Mouse (Mus musculus) stomach, embryonic 16.5 days (tissue): ENCODE measurements around the gene Dpf2. TPM values are rescaled to one million over a fixed set of nuclear protein-coding genes. Genes with fewer than 3 reads are reported as not detected.

Experiments
- ATAC-seq: fragments of 200-750 bp; cut with Nextera tagmentation; 2 replicates; pipeline ENCODE4 v1.8.0; 2017; ENCODE audit warnings: moderate number of reproducible peaks, moderate TSS enrichment; ENCODE audit not compliant: insufficient read depth, low FRiP score
- H3K27ac ChIP-seq: fragments of 300-500 bp; sonication (generic); 2 replicates; pipeline ENCODE4 v1.5.1; 2014; ENCODE audit warnings: low read length
- H3K27me3 ChIP-seq: fragments of 300-500 bp; sonication (generic); 2 replicates; pipeline ENCODE4 v1.6.1; 2014; ENCODE audit warnings: low read length, control low read depth, mixed read lengths; ENCODE audit not compliant: control insufficient read depth, insufficient read depth
- H3K36me3 ChIP-seq: fragments of 300-500 bp; sonication (generic); 2 replicates; pipeline ENCODE4 v1.6.1; 2014; ENCODE audit warnings: low read length; ENCODE audit not compliant: control insufficient read depth, insufficient read depth
- H3K4me1 ChIP-seq: fragments of 300-500 bp; sonication (generic); 2 replicates; pipeline ENCODE4 v1.6.1; 2014; ENCODE audit warnings: low read length, control low read depth, mixed read lengths; ENCODE audit not compliant: control insufficient read depth, insufficient read depth
- H3K4me2 ChIP-seq: fragments of 300-500 bp; sonication (generic); 2 replicates; pipeline ENCODE4 v1.6.1; 2014; ENCODE audit warnings: low read depth, low read length, mixed read lengths
- H3K4me3 ChIP-seq: fragments of 300-500 bp; sonication (generic); replicated peaks from 2 replicates; pipeline ENCODE4 v1.5.1; 2014; ENCODE audit warnings: mild to moderate bottlenecking, low read length
- H3K9ac ChIP-seq: fragments of 300-500 bp; sonication (generic); 2 replicates; pipeline ENCODE4 v1.6.1; 2014; ENCODE audit warnings: low read length
- H3K9me3 ChIP-seq: fragments of 300-500 bp; sonication (generic); replicated peaks from 2 replicates; pipeline ENCODE4 v1.6.1; 2016; ENCODE audit warnings: low read length, control low read depth; ENCODE audit not compliant: control insufficient read depth
- WGBS: fragments of 180-500 bp; shearing (Covaris S2); extraction: QIAGEN DNeasy Blood & Tissue Kit; methylation state at CpG from one replicate; pipeline ENCODE4 v1.1.7; 2014; 5-methylcytosine and 5-hydroxymethylcytosine counted together
- polyA plus RNA-seq: library from polyadenylated mRNA; unstranded; fragments of >200 nt; fragmentation: Nextera tagmentation; extraction: Ambion mirVana; gene quantifications from 2 replicates; pipeline ENCODE4 v1.2.1, GENCODE M21; 2015

The Dpf2 gene
- polyA plus RNA-seq, 1 experiment from 2014 or later, result 117 TPM

- H3K4me1 ChIP-seq, result peaks cover 59% of the 10 kb centered on the region
- peak overlapping the region; percentile 80 for H3K4me2 ChIP-seq
- H3K27me3 ChIP-seq, result no peaks in the 10 kb centered on the region
- H3K4me3 ChIP-seq, result peak overlapping the region; percentile 2; the same call in 1 of the 2 replicates
- peak overlapping the region; percentile 76; the same call in 1 of the 2 replicates for H3K9ac ChIP-seq
- H3K9me3 ChIP-seq, result no peaks in the 10 kb centered on the region
- WGBS, result 22% methylated on average over 11 of the region's 11 CpGs
- ATAC-seq, result peak; percentile 30; the same call in 1 of the 2 replicates
- H3K36me3 ChIP-seq, result no peaks in the 10 kb centered on the region
- peak overlapping the region; percentile 100 for H3K27ac ChIP-seq
Measured at GRCm38 (mm10) chr19:5849843-5850527, 62.8 kb downstream of the Dpf2 start.

- peaks cover 63% of the 10 kb centered on the region for H3K4me1 ChIP-seq
- H3K4me2 ChIP-seq, result peak overlapping the region; percentile 80
- no peaks in the 10 kb centered on the region for H3K9me3 ChIP-seq
- no peaks in the 10 kb centered on the region for H3K27me3 ChIP-seq
- 29% methylated on average over 13 of the region's 13 CpGs for WGBS
- peak overlapping the region; percentile 100 for H3K27ac ChIP-seq
- peak overlapping the region; percentile 32 for H3K4me3 ChIP-seq
- H3K9ac ChIP-seq, result peak overlapping the region; percentile 76
- ATAC-seq, result no peak
- H3K36me3 ChIP-seq, result no peaks in the 10 kb centered on the region
Measured at GRCm38 (mm10) chr19:5848826-5849672, 63.8 kb downstream of the Dpf2 start.

- no peaks in the 10 kb centered on the region for H3K27me3 ChIP-seq
- peak overlapping the region; percentile 76 for H3K9ac ChIP-seq
- H3K4me3 ChIP-seq, result peak overlapping the region; percentile 32
- ATAC-seq, result no peak
- WGBS, result 27% methylated on average over 14 of the region's 14 CpGs
- H3K4me2 ChIP-seq, result peak overlapping the region; percentile 80
- H3K4me1 ChIP-seq, result peaks cover 65% of the 10 kb centered on the region
- H3K9me3 ChIP-seq, result no peaks in the 10 kb centered on the region
- peak overlapping the region; percentile 100 for H3K27ac ChIP-seq
- H3K36me3 ChIP-seq, result no peaks in the 10 kb centered on the region
Measured at GRCm38 (mm10) chr19:5848032-5848825, 64.6 kb downstream of the Dpf2 start.

- Histone ChIP-seq H3K9me3 (no peaks in the 10 kb centered on the region), H3K4me2 (peak overlapping the region; percentile 80), H3K4me3 (peak overlapping the region; percentile 51), H3K27me3 (no peaks in the 10 kb centered on the region), H3K9ac (peak overlapping the region; percentile 76), H3K36me3 (no peaks in the 10 kb centered on the region), H3K27ac (peak overlapping the region; percentile 100), H3K4me1 (peaks cover 71% of the 10 kb centered on the region)
- ATAC-seq, result no peak
- WGBS, result 49% methylated on average over 4 of the region's 4 CpGs
Measured at GRCm38 (mm10) chr19:5847306-5847796, 65.5 kb downstream of the Dpf2 start.

- 5% methylated on average over 16 of the region's 16 CpGs for WGBS
- Histone ChIP-seq H3K9me3 (no peaks in the 10 kb centered on the region), H3K9ac (peak overlapping the region; percentile 76), H3K4me2 (peak overlapping the region; percentile 80), H3K27me3 (no peaks in the 10 kb centered on the region), H3K4me1 (peaks cover 71% of the 10 kb centered on the region), H3K36me3 (no peaks in the 10 kb centered on the region), H3K4me3 (peak overlapping the region; percentile 51), H3K27ac (peak overlapping the region; percentile 100)
- peak; percentile 88 for ATAC-seq
Measured at GRCm38 (mm10) chr19:5846557-5847305, 66.1 kb downstream of the Dpf2 start.

Other genes with a start within 250 kb of the Dpf2 start
- gene Sipa1, start 249.3 kb downstream of the Dpf2 start, polyA plus RNA-seq, result 17.3 and 18.1 TPM in 2 replicates
- 20.0 and 20.2 TPM in 2 replicates for gene Map3k11, start 224.3 kb downstream of the Dpf2 start, polyA plus RNA-seq
- 17.2 and 17.4 TPM in 2 replicates for gene Pcnx3, start 224.1 kb downstream of the Dpf2 start, polyA plus RNA-seq
- gene Kcnk7, start 208.6 kb downstream of the Dpf2 start, polyA plus RNA-seq, result 2.0 and 2.2 TPM in 2 replicates
- gene Ehbp1l1, start 186.7 kb downstream of the Dpf2 start, polyA plus RNA-seq, result 51.2 and 63.2 TPM in 2 replicates
- gene Fam89b, start 183.4 kb downstream of the Dpf2 start, polyA plus RNA-seq, result 64.6 and 66.5 TPM in 2 replicates
- gene Ltbp3, start 172.1 kb downstream of the Dpf2 start, polyA plus RNA-seq, result 22.8 and 24.6 TPM in 2 replicates
- gene Scyl1, start 141.6 kb downstream of the Dpf2 start, polyA plus RNA-seq, result 66.3 and 67.8 TPM in 2 replicates
- 27.4 and 29.5 TPM in 2 replicates for gene Frmd8, start 37.7 kb downstream of the Dpf2 start, polyA plus RNA-seq
- gene Slc25a45, start 35.2 kb downstream of the Dpf2 start, polyA plus RNA-seq, result 5.1 and 5.5 TPM in 2 replicates
- gene Tigd3, start 18.9 kb downstream of the Dpf2 start, polyA plus RNA-seq, result 1.7 and 1.8 TPM in 2 replicates
- 13.4 and 13.9 TPM in 2 replicates for gene Cdc42ep2, start 11.8 kb upstream of the Dpf2 start, polyA plus RNA-seq
- gene Pola2, start 51.2 kb upstream of the Dpf2 start, polyA plus RNA-seq, result 49.6 and 50.4 TPM in 2 replicates
- gene Slc22a20, start 73.1 kb upstream of the Dpf2 start, polyA plus RNA-seq, result not detected in 2 replicates
- 22.0 and 22.7 TPM in 2 replicates for gene Capn1, start 102.9 kb upstream of the Dpf2 start, polyA plus RNA-seq
- gene Syvn1, start 133.6 kb upstream of the Dpf2 start, polyA plus RNA-seq, result 27.5 and 29.2 TPM in 2 replicates
- gene Mrpl49, start 144.8 kb upstream of the Dpf2 start, polyA plus RNA-seq, result 63.2 and 65.9 TPM in 2 replicates
- gene Fau, start 144.8 kb upstream of the Dpf2 start, polyA plus RNA-seq, result 635 and 729 TPM in 2 replicates
- 25.0 and 26.0 TPM in 2 replicates for gene Znhit2, start 148.2 kb upstream of the Dpf2 start, polyA plus RNA-seq
- 25.5 and 29.1 TPM in 2 replicates for gene Tm7sf2, start 155.4 kb upstream of the Dpf2 start, polyA plus RNA-seq
- gene Vps51, start 164.2 kb upstream of the Dpf2 start, polyA plus RNA-seq, result 61.8 and 69.0 TPM in 2 replicates
- not detected in 2 replicates for gene Tmem262, start 167.0 kb upstream of the Dpf2 start, polyA plus RNA-seq
- 0.71 and 1.3 TPM in 2 replicates for gene Gm28374, start 169.2 kb upstream of the Dpf2 start, polyA plus RNA-seq
- gene Zfpl1, start 171.9 kb upstream of the Dpf2 start, polyA plus RNA-seq, result 62.7 and 70.3 TPM in 2 replicates
- gene Cdca5, start 172.0 kb upstream of the Dpf2 start, polyA plus RNA-seq, result 29.9 and 31.0 TPM in 2 replicates
- 0.19 TPM in 1 of 2 replicates, not detected in the other for gene AC131692.1, start 181.4 kb upstream of the Dpf2 start, polyA plus RNA-seq
- gene Naaladl1, start 192.8 kb upstream of the Dpf2 start, polyA plus RNA-seq, result 1.2 and 2.9 TPM in 2 replicates
- gene Sac3d1, start 205.6 kb upstream of the Dpf2 start, polyA plus RNA-seq, result 23.8 and 25.2 TPM in 2 replicates
- gene Snx15, start 215.3 kb upstream of the Dpf2 start, polyA plus RNA-seq, result 30.9 and 31.9 TPM in 2 replicates
- gene Batf2, start 228.0 kb upstream of the Dpf2 start, polyA plus RNA-seq, result 0.25 and 0.44 TPM in 2 replicates
- 96.8 and 106 TPM in 2 replicates for gene Arl2, start 228.5 kb upstream of the Dpf2 start, polyA plus RNA-seq